Mouse (Mus musculus) naive thymus-derived CD4-positive, alpha-beta T cell, adult 5 months (primary cell): ENCODE measurements around the gene Rfx8. TPM values are rescaled to one million over a fixed set of nuclear protein-coding genes. Genes with fewer than 3 reads are reported as not detected.

Experiments
- polyA plus RNA-seq: library from polyadenylated mRNA; unstranded; fragments of 100-300 nt; shearing (Covaris generic); gene quantifications from one replicate; pipeline ENCODE4 v1.2.1, GENCODE M21; 2017

The Rfx8 gene
- not detected for polyA plus RNA-seq

DNA sequence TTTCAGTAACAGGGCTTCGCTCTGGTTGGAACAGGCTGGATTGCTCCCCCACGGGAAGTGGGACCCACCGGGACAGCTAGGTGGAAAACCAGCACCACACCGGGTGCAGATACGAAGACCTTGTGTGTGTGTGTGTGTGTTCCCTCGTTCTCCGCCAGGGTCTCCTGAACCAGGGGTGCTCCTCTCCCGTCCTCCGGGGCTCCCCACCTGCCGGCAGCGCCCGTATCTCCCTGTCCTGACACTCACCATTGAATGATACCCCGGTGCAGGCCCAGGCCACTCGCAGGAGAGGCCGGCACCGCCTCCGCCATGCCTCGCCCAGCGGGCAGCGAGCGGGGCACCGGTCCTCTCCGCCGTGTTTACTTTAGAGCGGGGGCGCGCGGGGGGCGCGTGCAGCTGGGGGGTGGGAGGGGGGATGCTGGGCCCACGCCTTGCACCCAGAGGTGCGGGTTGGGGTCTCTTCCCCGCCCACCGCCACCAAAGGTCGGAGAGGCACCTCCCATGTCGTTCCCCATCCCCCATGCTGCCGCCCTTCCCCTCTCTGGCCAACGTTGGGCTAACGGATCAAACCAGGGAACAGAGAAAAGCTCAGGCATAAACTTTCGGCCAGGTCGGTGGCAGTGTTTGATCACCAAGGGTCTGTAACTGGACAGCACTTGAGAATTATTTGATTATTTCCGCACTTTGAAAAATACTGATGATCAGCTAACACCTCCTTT is at the start of gene Rfx8:
Gene Rfx8, minus strand, starts transcription at position 366 of the 719 bp plus-strand sequence.

DNA sequence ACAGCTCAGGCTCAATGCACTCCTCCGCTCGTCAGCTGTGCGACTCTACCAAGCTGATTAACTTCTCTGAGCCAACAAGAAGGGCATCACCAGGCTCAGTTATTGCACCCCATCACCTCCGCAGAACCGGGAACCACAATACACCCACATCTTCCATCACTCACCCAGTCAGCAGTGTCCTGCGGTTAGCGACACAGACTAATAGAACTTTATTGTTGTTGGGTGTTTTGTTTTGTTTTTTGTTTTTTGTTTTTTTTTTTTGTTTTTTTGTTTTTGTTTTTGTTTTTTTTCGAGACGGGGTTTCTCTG is 69.6 kb downstream of the Rfx8 start, which contains the start of gene Creg2:
Gene Creg2, minus strand, starts transcription at position 234 of the 308 bp plus-strand sequence.

Other genes starting within 250 kb of the Rfx8 start
- 0.75 TPM for gene Tbc1d8, start 242.2 kb downstream of the Rfx8 start, polyA plus RNA-seq
- gene Cnot11, start 186.0 kb downstream of the Rfx8 start, polyA plus RNA-seq = 36.8 TPM
- 38.8 TPM for gene Rnf149, start 143.6 kb downstream of the Rfx8 start, polyA plus RNA-seq
- not detected for gene Creg2, start 69.5 kb downstream of the Rfx8 start, polyA plus RNA-seq
- not detected for gene Gm3646, start 84.3 kb upstream of the Rfx8 start, polyA plus RNA-seq
- 135 TPM for gene Map4k4, start 179.9 kb upstream of the Rfx8 start, polyA plus RNA-seq